Mouse (Mus musculus) hindbrain, embryonic 15.5 days (tissue): Measurements from ENCODE around the gene Cnih3. TPM values are rescaled to one million over a fixed set of nuclear protein-coding genes. Genes with fewer than 3 reads are reported as not detected.
A peak's percentile ranks its signal among the peaks of the same experiment; 100 is the strongest.

ENCODE experiments used
- ATAC-seq: fragments of 200-750 bp; cut with Nextera tagmentation; 2 replicates; pipeline ENCODE4 v1.8.0; 2017; ENCODE audit warnings: low read depth, moderate number of reproducible peaks, moderate TSS enrichment; ENCODE audit not compliant: low FRiP score
- H3K27ac ChIP-seq: fragments of 300-500 bp; sonication (generic); replicated peaks from 2 replicates; pipeline ENCODE4 v1.5.1; 2015; ENCODE audit warnings: mild to moderate bottlenecking, inconsistent platforms
- H3K27me3 ChIP-seq: fragments of 300-500 bp; sonication (generic); 2 replicates; pipeline ENCODE4 v1.6.1; 2015; ENCODE audit warnings: control low read depth, inconsistent platforms
- H3K36me3 ChIP-seq: fragments of 300-500 bp; sonication (generic); 2 replicates; pipeline ENCODE4 v1.6.1; 2015; ENCODE audit warnings: control low read depth, inconsistent platforms
- H3K4me1 ChIP-seq: fragments of 300-500 bp; sonication (generic); replicated peaks from 2 replicates; pipeline ENCODE4 v1.6.1; 2015; ENCODE audit warnings: control low read depth, inconsistent platforms
- H3K4me2 ChIP-seq: fragments of 300-500 bp; sonication (generic); 2 replicates; pipeline ENCODE4 v1.6.1; 2015; ENCODE audit warnings: moderate library complexity, mild to moderate bottlenecking, inconsistent platforms
- H3K4me3 ChIP-seq: fragments of 300-500 bp; sonication (generic); 2 replicates; pipeline ENCODE4 v1.5.1; 2015; ENCODE audit warnings: mild to moderate bottlenecking, inconsistent platforms
- H3K9ac ChIP-seq: fragments of 300-500 bp; sonication (generic); 2 replicates; pipeline ENCODE4 v1.6.1; 2015; ENCODE audit warnings: inconsistent platforms
- H3K9me3 ChIP-seq: fragments of 300-500 bp; sonication (generic); 2 replicates; pipeline ENCODE4 v1.6.1; 2016; ENCODE audit warnings: control low read depth, inconsistent platforms
- WGBS: fragments of 180-500 bp; shearing (Covaris S2); methylation state at CpG from one replicate; pipeline ENCODE4 v1.1.7; 2015; 5-methylcytosine and 5-hydroxymethylcytosine counted together
- polyA plus RNA-seq: library from polyadenylated mRNA; unstranded; fragments of >200 nt; fragmentation: Nextera tagmentation; extraction: Ambion mirVana; gene quantifications from 2 replicates; pipeline ENCODE4 v1.2.1, GENCODE M21; 2015

Cnih3 gene
- polyA plus RNA-seq, 1 experiment from 2014 or later = 14.1 TPM

- no peak overlapping the region for H3K9ac ChIP-seq
- no peak overlapping the region for H3K4me2 ChIP-seq
- H3K36me3 ChIP-seq = no peaks in the 10 kb centered on the region
- ATAC-seq = no peak
- no peaks in the 10 kb centered on the region for H3K9me3 ChIP-seq
- no peak overlapping the region for H3K27ac ChIP-seq
- 88% methylated on average over 5 of the region's 5 CpGs for WGBS
- no peak overlapping the region for H3K4me3 ChIP-seq
- H3K4me1 ChIP-seq = peaks cover 4% of the 10 kb centered on the region
- no peaks in the 10 kb centered on the region for H3K27me3 ChIP-seq
Measured at GRCm38 (mm10) chr1:181445041-181445440, 92.6 kb downstream of the Cnih3 start.

DNA sequence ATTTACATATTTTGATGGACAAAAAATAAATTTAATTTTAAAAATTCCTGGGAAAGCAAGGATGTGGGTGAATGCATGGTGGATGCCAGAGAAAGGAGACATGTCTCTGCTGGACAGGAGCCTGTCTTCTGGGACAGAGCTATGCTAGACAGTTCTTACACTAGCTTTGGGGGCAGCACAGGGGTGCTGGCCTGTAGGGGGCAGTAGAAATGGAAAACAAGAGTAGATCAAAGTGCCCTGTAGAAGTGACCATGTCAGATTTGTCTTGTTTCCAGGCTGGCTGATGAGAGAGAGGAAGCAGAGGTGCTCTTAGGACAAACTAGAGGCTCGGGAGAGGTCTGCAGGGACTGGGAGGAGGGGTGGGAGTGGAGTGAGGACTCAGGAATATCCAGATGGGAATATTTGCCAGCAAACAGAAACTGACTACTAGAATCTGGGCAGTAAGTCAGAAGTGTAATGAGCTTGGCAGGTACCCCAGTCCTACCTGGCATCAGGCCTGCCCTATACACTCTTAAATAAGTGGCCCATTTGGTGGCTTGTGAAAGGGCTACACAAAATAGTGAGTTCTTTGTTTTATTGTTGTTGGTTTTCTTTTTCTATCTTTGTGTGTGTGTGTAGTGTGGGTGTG lies 93.3 kb downstream of the Cnih3 start:
- peak; percentile 55; the same call in 1 of the 2 replicates for ATAC-seq

DNA sequence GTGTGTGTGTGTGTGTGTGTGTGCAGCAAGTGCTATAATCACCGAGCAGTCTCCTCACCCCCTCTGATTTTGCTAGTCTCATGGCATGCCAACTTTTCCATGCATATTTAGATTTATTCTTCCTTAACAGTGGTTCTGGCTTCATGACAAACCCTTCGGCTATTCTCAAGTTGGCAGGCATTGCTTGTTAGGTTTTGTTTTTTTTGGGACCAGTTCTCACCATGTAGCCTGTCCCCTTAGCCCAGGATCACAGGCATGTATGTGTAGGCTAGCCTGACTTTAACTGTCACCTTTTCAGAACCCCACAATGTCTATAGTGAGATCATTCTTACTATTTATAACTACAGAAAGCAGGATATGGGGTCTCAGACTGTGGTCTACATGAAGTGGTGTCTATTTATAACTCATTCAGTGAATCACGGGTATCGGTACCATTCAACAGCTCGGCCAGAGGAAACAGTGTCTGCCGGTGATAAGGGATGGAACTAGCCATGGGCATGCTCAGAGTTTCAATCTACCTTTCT lies 94.2 kb downstream of the Cnih3 start:
- no peaks in the 10 kb centered on the region for H3K36me3 ChIP-seq
- H3K9ac ChIP-seq = no peak overlapping the region
- H3K4me1 ChIP-seq = peaks cover 4% of the 10 kb centered on the region
- no peak overlapping the region for H3K4me3 ChIP-seq
- WGBS = 72% methylated on average over 6 of the region's 6 CpGs
- H3K4me2 ChIP-seq = no peak overlapping the region
- no peaks in the 10 kb centered on the region for H3K9me3 ChIP-seq
- H3K27me3 ChIP-seq = no peaks in the 10 kb centered on the region
- H3K27ac ChIP-seq = no peak overlapping the region
- ATAC-seq = peak; percentile 19; the same call in 1 of the 2 replicates

More for the DNA sequence above, 93.3 kb downstream of the Cnih3 start:
- no peak overlapping the region for H3K4me2 ChIP-seq
- no peaks in the 10 kb centered on the region for H3K9me3 ChIP-seq
- WGBS = 65% methylated on average over 1 of the region's 1 CpGs
- no peaks in the 10 kb centered on the region for H3K36me3 ChIP-seq
- no peak overlapping the region for H3K4me3 ChIP-seq
- H3K27ac ChIP-seq = no peak overlapping the region
- H3K27me3 ChIP-seq = no peaks in the 10 kb centered on the region
- H3K9ac ChIP-seq = no peak overlapping the region
- peaks cover 4% of the 10 kb centered on the region for H3K4me1 ChIP-seq

GRCm38 (mm10) chr1:181447576-181447975 lies 95.1 kb downstream of the Cnih3 start:
- 67% methylated on average over 4 of the region's 4 CpGs for WGBS
- no peak for ATAC-seq
- no peak overlapping the region for H3K4me2 ChIP-seq
- no peaks in the 10 kb centered on the region for H3K27me3 ChIP-seq
- H3K27ac ChIP-seq = no peak overlapping the region
- no peaks in the 10 kb centered on the region for H3K9me3 ChIP-seq
- no peak overlapping the region for H3K9ac ChIP-seq
- no peak overlapping the region for H3K4me3 ChIP-seq
- peaks cover 4% of the 10 kb centered on the region for H3K4me1 ChIP-seq
- H3K36me3 ChIP-seq = no peaks in the 10 kb centered on the region

DNA sequence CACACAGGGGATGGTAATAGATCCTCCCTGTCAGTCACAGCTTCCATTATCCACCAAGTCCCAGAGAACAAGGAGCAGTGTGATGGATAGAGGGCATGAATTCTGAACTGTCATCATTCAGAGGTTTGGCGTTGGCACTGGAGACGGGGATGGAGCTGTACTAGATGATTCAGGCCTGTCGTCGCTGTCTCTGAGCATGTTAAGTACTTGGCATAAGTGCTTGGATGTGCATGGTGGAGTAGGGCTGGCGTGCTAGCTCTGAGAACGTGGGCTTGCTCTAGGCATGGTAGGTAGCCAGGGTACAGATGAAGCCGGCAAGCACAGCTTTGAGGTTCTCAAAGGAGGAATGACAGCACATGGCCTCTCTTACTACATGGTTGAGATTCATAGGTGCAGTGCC lies 95.6 kb downstream of the Cnih3 start:
- Histone ChIP-seq H3K4me2 (no peak overlapping the region), H3K9ac (no peak overlapping the region), H3K36me3 (no peaks in the 10 kb centered on the region), H3K4me3 (no peak overlapping the region), H3K27me3 (no peaks in the 10 kb centered on the region), H3K4me1 (peaks cover 4% of the 10 kb centered on the region), H3K27ac (no peak overlapping the region), H3K9me3 (no peaks in the 10 kb centered on the region)
- no peak for ATAC-seq
- 71% methylated on average over 7 of the region's 7 CpGs for WGBS

DNA sequence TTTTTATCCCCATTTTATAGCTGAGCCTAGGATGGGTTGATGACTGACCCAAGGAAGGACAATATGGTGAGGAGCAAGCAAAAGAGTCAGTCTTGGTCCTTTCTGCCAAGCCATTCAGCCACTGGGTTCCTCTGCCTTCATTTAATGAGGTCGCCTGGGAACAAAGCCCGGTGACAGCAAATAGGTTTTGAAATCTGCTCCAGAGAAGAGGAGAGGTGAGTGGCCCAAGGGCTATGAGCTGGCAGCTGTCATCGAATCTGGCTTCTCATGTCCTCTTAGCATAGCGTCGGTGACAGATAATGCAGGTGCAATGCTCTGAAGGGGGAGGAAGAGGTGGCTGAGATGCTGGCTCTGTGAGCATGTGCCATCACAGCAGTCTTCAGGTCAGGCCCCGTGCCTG lies 100.7 kb downstream of the Cnih3 start:
- ATAC-seq = no peak
- WGBS = 80% methylated on average over 6 of the region's 6 CpGs
- H3K4me2 ChIP-seq = no peak overlapping the region
- no peaks in the 10 kb centered on the region for H3K4me1 ChIP-seq
- no peak overlapping the region for H3K9ac ChIP-seq
- H3K36me3 ChIP-seq = no peaks in the 10 kb centered on the region
- no peaks in the 10 kb centered on the region for H3K27me3 ChIP-seq
- no peak overlapping the region for H3K4me3 ChIP-seq
- no peak overlapping the region for H3K27ac ChIP-seq
- no peaks in the 10 kb centered on the region for H3K9me3 ChIP-seq

DNA sequence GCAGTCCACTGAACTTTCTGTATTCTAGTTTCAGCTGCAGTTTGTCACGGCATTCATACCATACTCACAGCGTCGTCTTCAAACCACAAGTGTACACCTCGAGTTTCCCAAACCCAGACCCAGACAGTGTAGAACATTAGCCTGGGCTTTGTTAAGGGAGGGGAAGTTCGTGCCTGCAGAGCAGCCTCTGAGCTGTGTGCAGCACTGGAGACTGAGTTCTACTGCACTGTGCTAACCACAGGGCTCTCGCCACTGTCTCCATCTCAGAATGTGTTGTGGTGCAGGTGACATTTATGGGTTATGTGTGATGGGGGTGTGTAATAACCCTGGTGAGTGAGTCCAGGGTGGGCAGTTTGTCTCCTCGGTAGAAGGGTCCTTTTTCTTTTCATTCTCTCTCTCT lies 104.5 kb downstream of the Cnih3 start:
- ATAC-seq = no peak
- Histone ChIP-seq H3K27me3 (no peaks in the 10 kb centered on the region), H3K4me3 (no peak overlapping the region), H3K4me1 (no peaks in the 10 kb centered on the region), H3K4me2 (no peak overlapping the region), H3K36me3 (no peaks in the 10 kb centered on the region), H3K9me3 (no peaks in the 10 kb centered on the region), H3K27ac (no peak overlapping the region), H3K9ac (no peak overlapping the region)
- 88% methylated on average over 7 of the region's 7 CpGs for WGBS

DNA sequence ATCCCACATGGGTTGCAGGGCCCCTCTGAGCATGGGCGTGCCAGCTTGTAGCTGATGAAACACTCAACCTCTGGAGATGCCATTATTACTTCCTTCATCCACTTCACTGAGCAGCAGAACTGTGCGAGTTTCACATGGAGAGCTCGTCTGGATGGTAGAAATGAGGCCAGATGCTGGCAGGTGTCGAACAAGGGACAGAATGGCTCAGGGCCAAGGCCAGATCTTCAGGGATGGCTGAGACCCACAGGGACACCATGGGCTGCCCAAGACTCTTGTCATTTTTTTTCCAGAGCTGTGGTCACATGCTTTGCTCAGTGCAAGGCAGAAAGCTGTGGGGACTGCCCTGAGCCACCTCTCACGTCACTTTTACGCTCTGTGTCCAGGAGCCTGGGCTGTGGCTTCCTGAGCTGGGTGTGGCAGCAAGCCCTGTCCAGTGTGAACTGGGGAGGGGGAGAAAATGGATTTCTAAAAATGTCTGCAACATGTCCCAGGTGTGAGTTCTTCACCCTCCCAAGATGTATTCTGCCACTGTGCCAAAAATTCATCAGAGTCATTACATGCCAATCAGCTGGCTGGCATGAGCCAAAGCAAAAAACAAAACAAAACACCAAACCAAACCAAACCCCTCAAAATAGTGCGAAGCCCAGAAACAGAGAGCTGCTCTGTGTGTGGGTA lies 107.1 kb downstream of the Cnih3 start:
- no peaks in the 10 kb centered on the region for H3K27me3 ChIP-seq
- H3K9ac ChIP-seq = no peak overlapping the region
- H3K4me1 ChIP-seq = no peaks in the 10 kb centered on the region
- H3K4me2 ChIP-seq = no peak overlapping the region
- ATAC-seq = no peak
- no peak overlapping the region for H3K27ac ChIP-seq
- H3K36me3 ChIP-seq = no peaks in the 10 kb centered on the region
- H3K9me3 ChIP-seq = no peaks in the 10 kb centered on the region
- WGBS = 67% methylated on average over 7 of the region's 7 CpGs
- no peak overlapping the region for H3K4me3 ChIP-seq

DNA sequence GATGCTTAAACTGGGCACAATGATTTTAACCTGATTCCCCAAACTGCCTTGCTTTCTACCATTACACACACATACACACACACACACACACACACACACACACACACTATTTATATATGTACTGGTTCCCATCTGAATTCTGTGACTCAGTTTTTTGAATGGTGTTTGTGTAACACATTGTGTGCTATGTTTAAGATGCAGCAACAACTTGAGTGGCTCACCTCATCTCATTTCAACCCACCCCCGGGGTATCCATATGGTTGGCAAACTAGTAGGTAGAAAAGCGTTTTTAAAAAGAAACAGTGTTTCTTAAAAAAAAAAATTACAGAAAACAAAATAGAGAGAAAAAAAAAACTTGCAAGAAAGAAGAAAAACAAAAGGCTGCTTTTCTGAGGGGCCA lies 107.9 kb downstream of the Cnih3 start:
- H3K9ac ChIP-seq = no peak overlapping the region
- H3K4me1 ChIP-seq = no peaks in the 10 kb centered on the region
- H3K4me2 ChIP-seq = no peak overlapping the region
- no peaks in the 10 kb centered on the region for H3K36me3 ChIP-seq
- 81% methylated on average over 2 of the region's 2 CpGs for WGBS
- H3K27me3 ChIP-seq = no peaks in the 10 kb centered on the region
- no peak overlapping the region for H3K4me3 ChIP-seq
- H3K27ac ChIP-seq = no peak overlapping the region
- H3K9me3 ChIP-seq = no peaks in the 10 kb centered on the region
- no peak for ATAC-seq

DNA sequence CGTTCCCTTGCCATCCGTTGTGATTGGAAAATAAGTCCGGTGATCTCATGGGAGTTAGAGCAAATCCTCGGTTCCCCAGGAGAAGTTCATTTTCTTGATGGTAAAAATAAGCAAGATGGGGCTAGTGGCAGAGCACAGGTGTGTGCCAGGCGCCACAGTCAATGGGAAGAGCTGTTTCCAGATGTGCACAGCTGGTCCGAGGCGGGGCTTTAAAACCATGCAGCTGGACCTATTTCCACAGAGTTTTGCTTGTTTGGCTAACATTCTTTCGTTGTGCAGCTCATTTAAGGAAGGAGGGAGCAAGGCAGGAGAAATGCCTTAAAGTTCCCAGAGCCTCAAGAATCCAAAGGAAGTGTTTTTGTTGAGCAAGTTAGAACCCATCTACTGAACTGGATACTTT lies 109.1 kb downstream of the Cnih3 start:
- Histone ChIP-seq H3K36me3 (no peaks in the 10 kb centered on the region), H3K4me3 (no peak overlapping the region), H3K27me3 (no peaks in the 10 kb centered on the region), H3K9me3 (no peaks in the 10 kb centered on the region), H3K9ac (no peak overlapping the region), H3K27ac (no peak overlapping the region), H3K4me2 (no peak overlapping the region), H3K4me1 (no peaks in the 10 kb centered on the region)
- ATAC-seq = no peak
- 86% methylated on average over 8 of the region's 8 CpGs for WGBS

DNA sequence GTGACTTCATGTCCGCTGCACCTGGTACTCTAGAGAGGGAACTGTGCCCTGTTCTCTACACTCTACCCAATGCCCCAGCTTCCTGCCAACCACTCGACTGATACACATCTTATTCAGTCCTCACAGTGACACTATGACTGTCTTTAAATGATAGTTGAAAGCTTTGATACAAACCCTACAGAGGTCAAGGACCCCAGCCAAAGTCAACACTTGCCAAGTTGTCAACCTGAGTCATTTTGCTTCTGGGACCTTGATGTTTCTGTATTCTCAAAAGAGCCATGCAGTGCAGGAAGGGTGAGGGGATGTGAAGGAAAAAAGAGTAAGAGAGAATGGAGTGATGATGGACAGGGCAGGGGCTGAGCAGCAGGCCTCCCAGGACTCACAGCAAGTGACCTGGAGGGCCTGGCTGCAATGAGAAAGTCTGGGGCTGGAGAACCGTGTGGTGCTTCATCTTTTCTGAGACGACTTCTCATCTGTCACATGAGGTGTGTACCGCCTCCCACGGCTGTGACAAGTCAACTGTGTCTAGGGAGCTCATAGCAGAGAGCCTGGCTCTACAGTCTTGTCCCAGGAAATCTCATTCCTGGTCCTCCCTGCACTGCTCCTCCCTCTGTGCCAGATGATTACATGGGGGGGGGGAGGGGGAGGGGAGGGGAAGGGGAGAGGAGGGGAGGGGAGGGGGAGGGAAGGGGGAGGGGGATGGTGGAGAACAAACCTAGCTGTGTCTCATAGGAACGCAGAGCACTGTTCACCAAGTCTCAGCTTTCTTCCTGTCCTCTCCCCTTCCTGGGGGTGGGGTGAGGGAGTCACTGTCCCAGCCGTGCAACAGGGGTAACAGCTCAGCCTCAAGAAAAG lies 109.8 kb downstream of the Cnih3 start:
- H3K9ac ChIP-seq = no peak overlapping the region
- no peak overlapping the region for H3K4me2 ChIP-seq
- H3K4me3 ChIP-seq = no peak overlapping the region
- H3K27ac ChIP-seq = no peak overlapping the region
- whole genome bisulfite sequencing = 54% methylated on average over 8 of the region's 8 CpGs
- H3K4me1 ChIP-seq = 0 out of 2 replicates have a peak, but pooled peaks cover 4% of the 10 kb centered on the region
- H3K9me3 ChIP-seq = no peaks in the 10 kb centered on the region
- ATAC-seq = no peak
- no peaks in the 10 kb centered on the region for H3K36me3 ChIP-seq
- no peaks in the 10 kb centered on the region for H3K27me3 ChIP-seq

- ATAC-seq = no peak
- 70% methylated on average over 6 of the region's 6 CpGs for WGBS
Measured at GRCm38 (mm10) chr1:181462906-181463179, 110.4 kb downstream of the Cnih3 start.

More at GRCm38 (mm10) chr1:181462906-181463179, 110.4 kb downstream of the Cnih3 start:
- Histone ChIP-seq H3K4me3 (no peak overlapping the region), H3K4me2 (no peak overlapping the region), H3K27ac (no peak overlapping the region), H3K9me3 (no peaks in the 10 kb centered on the region), H3K4me1 (0 out of 2 replicates have a peak, but pooled peaks cover 4% of the 10 kb centered on the region), H3K9ac (no peak overlapping the region), H3K27me3 (no peaks in the 10 kb centered on the region), H3K36me3 (no peaks in the 10 kb centered on the region)
